Mouse (Mus musculus): ENCODE measurements around the gene Ralgapa2.
A peak's percentile ranks its signal among the peaks of the same experiment; 100 is the strongest.

Gene Ralgapa2

DNA sequence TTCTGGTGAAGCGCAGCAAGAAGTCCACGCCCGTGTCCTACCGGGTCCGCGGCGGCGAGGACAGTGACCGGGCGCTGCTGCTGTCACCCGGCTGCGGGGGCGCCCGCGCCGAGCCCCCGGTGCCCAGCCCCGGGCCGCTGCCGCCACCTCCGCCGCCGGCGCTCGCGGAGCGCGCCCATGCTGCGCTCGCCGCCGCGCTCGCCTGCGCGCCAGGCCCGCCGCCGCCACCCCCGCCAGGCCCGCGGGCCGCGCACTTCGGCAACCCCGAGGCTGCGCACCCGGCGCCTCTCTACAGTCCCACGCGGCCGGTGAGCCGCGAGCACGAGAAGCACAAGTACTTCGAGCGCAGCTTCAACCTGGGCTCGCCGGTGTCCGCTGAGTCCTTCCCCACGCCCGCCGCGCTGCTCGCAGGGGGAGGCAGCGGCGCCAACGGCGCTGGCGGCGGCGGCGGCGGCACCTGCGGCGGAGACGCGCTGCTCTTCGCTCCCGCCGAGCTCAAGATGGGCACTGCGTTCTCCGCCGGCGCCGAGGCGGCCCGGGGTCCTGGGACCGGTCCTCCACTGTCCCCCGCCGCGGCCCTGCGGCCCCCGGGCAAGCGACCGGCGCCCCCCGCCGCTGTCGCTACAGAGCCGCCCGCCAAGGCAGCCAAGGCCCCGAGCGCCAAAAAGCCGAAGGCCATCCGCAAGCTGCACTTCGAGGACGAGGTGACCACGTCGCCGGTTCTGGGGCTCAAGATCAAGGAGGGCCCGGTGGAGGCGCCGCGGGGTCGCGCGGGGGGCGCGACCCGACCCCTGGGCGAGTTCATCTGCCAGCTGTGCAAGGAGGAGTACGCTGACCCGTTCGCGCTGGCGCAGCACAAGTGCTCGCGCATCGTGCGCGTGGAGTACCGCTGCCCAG lies 289.6 kb downstream of the Ralgapa2 start:
- no peak for DNase-seq (ENCODE audit: low spot score in 2 of 2)

DNA sequence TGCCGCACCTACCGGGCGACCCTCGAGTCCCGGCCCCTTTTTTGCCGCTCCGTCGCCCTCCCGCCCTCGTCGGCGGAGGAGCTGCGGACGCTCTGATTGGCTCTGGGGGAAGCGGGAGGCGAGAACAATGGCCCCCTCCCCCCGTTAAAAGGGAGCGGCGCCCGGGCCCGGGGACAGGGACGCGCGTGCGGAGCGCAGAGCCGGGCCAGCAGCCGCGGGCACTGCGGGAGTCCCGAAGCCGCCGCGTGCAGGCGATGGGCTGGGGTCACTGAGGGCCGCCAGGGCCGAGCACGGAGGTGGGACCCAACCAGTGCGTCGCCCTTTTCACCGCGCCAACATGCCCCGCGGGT lies 290.2 kb downstream of the Ralgapa2 start:
- no peak for DNase-seq (ENCODE audit: low spot score in 2 of 2)

DNA sequence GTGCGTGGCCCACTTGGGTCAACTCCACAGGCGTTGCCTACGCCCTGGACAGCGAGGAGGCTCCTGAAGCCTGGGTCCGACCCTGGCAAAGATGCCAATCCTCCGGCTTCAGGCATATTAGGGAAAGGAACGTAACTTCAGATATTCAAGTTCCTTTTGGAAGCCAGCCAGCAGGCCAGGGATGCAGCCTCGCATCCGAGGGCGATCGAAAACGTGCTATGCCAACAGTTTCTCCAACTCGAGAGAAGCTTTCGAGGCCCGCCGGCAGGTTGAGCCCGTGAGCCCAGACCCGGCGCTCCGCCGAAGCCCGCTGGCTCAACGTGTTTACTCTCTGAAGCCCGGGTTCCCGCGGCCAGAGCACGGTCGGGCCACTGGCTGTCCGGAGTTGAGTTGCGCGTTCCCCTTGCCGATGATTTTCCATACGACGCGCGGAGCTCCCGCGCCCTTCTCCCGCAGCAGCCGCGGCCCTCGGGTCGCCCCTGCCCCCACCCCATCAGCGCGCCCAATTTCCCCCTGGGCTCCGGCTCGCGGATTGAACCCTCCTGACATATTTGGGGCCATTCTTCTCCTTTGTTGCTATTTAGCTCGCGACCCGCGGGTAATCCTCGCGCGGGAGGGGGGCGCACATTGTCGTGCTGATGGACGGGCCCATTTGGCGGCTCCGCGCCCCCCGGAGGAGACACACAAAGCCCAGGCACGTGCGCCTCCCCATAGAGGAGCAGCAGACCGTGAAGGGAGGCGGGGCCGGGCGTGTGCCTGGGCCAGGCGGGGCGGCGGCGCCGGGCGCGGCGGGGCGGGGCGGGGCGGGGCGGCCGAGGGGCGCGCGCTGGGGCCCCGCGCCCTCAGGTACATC lies 290.8 kb downstream of the Ralgapa2 start, which contains the start of gene Insm1:
Gene Insm1, plus strand, starts transcription at position 846 of the 853 bp plus-strand sequence.
- DNase-seq (ENCODE audit: low spot score in 2 of 2), result peak in 1 of 2 experiments; percentile 70

DNA sequence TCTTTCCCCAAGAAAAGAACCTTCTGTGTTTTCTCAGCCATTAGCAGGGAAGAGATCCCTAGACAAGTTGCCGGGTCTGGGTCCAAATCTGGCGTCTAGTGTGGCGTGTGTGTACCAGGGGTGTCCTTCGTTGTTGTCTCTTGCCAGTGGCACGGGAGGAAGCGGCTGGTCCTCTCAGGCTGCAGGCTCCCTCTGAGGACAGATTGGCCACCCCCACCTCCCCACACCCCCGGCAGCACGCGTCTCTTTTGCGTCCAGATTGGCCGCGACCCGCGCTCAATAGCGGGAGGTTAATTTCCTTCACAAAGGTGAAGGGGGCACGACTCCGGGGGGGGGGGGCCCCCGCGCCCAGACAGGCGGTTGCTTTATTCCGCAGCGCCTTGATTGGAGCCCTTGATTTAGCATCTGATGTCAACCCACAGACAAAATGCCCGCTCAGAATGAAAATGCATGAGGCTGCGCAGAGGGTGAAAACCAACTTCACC lies 291.5 kb downstream of the Ralgapa2 start:
- DNase-seq (ENCODE audit: low spot score in 2 of 2), result no peak

DNA sequence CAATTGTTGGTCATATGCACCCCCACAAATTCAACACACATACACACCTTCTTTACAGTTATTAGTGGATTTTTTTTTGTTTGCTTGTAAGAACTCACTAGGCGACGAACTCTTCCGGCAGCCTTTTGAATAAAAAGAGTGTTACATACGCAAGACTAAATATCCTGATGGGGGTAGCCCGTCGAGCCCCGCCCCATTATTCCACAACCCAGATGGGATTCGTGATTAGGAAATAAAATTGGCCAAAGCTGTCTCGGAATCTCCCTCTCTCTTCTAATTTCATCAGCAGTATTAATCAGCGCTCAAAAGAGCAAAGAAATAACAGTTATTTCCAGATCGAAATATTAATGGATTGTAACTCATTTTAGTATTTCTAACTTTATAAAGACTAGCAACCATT lies 292.4 kb downstream of the Ralgapa2 start:
- DNase-seq (ENCODE audit: low spot score in 2 of 2), result no peak

DNA sequence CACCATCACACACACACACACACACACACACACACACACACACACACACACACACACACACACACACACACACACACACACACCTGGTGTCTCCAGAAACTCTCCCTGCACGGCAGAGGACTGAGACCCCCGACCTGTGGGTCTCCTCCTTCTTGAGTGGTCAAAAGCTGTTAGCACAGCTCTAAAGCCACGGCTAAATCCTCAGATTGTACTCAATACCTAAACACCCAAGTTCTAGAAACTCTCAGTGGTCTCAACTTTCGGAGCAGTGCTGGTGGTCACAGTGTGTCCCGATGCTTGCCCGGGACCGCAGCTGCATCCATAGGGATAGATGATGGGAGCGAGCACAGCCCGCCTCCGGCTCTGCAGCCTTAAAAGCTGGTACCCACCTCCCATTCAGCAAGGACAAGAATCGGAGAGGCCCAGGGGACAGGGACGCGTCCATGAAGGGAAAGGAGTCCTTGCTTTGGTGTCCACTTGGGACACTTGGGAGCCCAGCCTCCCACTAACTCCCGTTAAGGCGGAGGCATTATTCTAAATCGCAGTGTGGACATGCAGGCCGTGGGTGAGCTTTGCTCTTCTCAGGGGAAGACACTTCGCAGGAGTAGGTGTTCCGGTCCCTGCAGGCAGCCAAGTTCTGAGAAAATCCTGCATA lies 293.1 kb downstream of the Ralgapa2 start:
- no peak for DNase-seq (ENCODE audit: low spot score in 2 of 2)

DNA sequence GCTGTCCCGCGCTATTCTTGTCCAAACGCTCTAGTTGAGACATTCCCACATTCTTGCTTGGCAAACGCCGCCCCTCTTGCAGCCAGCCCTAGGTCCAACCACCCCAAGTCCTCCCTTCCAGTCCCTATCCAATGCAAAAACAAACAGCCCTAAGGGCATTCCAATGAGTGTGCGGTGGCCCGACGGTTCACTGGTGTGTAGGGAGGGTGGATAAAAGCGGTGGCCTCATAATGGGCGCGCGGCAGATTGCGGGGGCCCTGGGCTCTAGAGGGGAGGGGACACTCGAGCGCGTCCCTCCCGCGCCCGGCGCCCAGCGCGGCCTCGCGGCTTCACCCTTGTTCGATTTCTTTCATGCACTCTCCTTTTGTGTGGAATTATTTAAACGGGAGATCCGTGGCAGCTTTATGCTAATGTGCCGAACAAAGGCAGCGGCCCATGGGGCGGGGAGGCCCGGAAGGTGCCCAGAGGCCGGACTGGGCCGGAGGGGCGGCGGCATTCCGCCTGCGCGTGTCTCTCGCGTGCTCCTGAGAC lies 293.9 kb downstream of the Ralgapa2 start:
- DNase-seq (ENCODE audit: low spot score in 2 of 2), result no peak

DNA sequence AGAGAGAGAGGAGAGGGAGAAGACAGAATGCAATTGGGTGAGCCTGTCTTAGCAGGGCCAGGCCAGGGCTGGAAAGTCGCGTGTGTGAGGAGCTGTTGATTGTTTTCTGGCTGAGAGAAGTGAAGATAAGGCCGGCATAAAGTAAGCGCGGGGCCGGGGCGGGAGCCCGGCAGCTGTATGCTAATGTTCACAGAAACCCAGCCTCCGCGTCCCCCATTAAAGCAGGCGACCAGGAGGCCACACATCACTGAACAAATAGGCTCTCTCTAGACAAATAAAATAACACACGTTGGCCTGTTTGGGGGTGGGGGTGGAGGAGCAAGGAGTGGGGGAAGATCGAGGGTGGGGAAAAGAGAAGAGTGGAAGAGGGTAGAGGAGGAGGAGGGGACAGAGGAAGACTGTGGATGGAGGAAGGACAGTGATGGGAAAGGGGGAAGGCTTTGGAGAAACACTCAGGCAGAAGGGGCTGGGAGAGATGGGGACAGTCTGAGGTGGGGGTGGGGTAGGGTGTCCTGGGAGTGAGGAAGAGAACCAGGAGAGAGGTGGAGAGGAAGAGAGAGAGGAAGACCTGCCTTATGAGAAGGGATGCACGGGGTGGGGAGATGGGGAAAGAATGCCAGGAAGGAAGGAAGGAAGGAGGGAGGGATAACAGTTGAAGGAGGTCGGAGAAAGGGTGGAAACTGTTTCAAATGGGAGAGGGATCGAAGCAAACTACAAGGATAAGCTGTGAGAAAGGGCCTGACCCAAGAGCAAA lies 294.7 kb downstream of the Ralgapa2 start:
- no peak for DNase-seq (ENCODE audit: low spot score in 2 of 2)

DNA sequence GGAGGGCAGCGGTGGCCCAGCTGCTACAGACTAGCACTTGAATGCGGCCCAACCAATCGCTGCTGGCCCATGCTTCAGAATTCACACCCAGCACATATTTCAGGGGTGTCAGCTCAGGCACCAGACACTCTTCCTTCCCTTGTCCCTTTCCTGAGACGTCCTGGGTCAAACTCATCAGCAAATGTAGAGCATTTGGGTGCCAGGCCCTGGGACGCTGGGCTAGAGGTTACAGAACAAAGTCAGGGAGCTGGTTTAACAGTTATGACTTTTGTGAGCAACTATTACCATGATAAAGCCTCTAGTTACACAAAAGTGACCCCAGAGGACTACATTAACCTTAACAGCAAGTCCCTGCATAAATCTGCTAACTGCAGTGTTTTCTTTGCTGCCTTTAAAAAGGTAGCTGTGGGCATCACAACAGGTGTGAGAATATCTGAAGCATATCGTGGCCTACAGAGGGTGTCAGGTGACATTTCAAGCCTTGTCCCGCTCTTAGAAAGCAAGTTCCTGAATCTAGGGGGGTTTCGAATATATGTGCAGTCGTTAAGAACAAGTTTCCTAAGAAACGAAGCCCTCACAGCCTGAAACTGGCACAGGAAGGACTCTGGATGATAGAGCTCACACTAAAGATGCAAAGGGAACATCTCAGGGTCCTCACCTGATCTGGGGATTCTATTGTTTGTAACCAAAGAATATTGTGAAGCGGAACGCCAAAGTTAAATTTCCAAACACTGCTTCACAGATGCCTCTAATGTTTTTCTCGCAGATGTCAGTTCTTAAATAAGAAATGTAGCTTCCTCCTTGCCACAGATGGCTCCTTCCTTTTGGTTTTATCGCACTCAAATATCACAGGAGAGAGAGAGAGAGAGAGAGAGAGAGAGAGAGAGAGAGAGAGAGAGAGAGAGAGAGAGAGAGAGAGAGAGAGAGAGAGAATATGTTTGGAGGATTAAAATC lies 295.8 kb downstream of the Ralgapa2 start:
- no peak for DNase-seq (ENCODE audit: low spot score in 2 of 2)

DNA sequence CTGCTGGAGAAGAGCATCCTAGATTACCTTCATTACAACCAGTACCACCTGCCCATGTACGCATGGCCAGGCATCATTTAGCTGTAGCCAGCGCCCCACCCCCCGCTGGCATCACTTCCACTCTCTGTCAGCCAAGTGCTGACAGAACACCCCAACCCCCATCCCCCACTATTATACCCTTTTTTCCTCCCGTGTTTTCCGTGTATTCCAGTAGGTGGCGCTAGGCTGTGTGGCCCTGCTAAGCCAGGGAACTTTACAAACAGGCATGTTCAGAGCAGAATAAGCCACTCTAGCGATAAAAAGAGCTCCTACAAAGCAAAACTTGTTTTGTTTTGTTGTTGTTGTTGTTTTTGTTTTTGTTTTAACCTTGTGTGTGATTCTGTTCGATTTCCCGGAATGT lies 297.4 kb downstream of the Ralgapa2 start:
- no peak for DNase-seq (ENCODE audit: low spot score in 2 of 2)

DNA sequence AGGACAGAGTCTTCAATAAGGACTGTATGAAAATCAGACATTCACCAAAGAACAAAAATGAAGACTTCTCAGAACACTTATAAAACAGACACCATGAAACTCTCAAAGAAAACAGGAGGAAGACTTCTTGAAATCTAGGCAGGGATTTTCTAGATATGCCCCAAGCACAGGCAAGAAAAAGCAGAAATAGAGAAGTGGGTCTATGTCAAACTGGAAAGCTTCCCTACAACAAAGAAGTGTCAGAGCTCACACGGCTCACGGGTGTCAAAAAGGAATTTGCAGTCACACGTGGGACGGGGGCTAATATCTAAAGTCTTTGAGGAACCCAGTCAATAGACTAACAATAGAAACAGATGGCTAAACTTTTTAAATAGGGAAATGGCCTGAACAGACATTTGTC lies 301.2 kb downstream of the Ralgapa2 start:
- DNase-seq (ENCODE audit: low spot score in 2 of 2), result no peak

DNA sequence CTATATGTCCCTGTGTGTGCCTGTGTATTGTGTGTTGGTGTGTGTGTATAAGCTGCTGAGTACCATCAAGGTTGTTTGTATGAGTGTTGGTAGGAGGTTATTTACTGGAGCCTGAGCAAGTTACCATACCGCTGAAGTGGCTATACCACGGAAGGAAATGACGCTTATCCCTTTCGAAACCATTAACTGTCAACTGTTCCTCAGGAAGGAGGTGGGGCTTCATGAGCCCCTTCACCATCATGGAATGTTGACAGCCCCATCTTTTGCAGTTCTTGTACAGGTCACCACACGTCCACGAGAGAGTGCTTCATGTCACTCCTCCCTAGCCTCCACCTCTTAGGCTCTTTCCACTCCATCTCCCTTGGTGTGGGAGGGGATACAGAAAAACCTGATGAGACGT lies 314.2 kb downstream of the Ralgapa2 start:
- no peak for DNase-seq (ENCODE audit: low spot score in 2 of 2)

DNA sequence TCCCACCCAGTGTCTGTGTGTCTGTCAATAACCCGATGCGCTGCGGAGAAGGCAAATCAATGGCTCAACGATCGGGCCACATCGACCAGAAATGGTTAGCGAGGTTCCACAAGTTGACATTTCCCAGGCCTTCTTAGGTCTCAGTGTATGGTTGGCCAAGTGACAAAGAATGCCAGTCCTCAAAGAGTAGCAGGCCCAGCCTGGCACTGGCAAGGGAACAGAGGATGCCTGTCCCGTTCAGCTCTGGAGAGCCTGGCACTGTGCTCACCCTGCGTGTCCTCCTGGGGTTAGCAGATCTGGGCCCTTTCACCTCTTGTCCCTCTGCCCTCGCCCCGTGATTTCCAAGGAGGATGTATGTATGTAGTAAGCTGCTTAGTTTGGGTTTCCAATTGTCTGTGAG lies 316.0 kb downstream of the Ralgapa2 start:
- no peak for DNase-seq (ENCODE audit: low spot score in 2 of 2)
